Mouse (Mus musculus): Measurements from ENCODE around the gene Neu1.
"Not testable (repeated sequence)": the region's sequence is repeated elsewhere in the genome, so short reads cannot be mapped to it uniquely, and the experiment has no call there.

Gene Neu1

GRCm38 (mm10) chr17:34931061-34931734, at the start of gene Neu1:
TSS of gene Neu1 (plus strand) at chr17:34931253.
- peak; percentile 99 for DNase-seq

GRCm38 (mm10) chr17:34881683-34882310, 49.3 kb upstream of the Neu1 start, which contains the start of gene Gm20547:
TSS of gene Gm20547 (minus strand) at chr17:34882042.
- no peak for DNase-seq

- DNase-seq, result no peak
Observed at GRCm38 (mm10) chr17:34883332-34883731, 47.7 kb upstream of the Neu1 start.

GRCm38 (mm10) chr17:34884704-34885103, 46.3 kb upstream of the Neu1 start:
- DNase-seq, result no peak

- no peak for DNase-seq
Observed at GRCm38 (mm10) chr17:34885615-34886014, 45.4 kb upstream of the Neu1 start.

GRCm38 (mm10) chr17:34887942-34888341, 43.1 kb upstream of the Neu1 start:
- DNase-seq, result no peak

- DNase-seq, result no peak
Observed at GRCm38 (mm10) chr17:34890074-34890743, 40.8 kb upstream of the Neu1 start.

GRCm38 (mm10) chr17:34891377-34891776, 39.7 kb upstream of the Neu1 start:
- DNase-seq, result no peak

- peak; percentile 61 for DNase-seq
Observed at GRCm38 (mm10) chr17:34893072-34893824, 37.8 kb upstream of the Neu1 start.

- DNase-seq, result peak; percentile 94
Observed at GRCm38 (mm10) chr17:34894074-34894597, 36.9 kb upstream of the Neu1 start.

GRCm38 (mm10) chr17:34894801-34895530, 36.1 kb upstream of the Neu1 start:
- peak; percentile 82 for DNase-seq

- peak; percentile 67 for DNase-seq
Observed at GRCm38 (mm10) chr17:34895724-34896123, 35.3 kb upstream of the Neu1 start.

- peak; percentile 63 for DNase-seq
Observed at GRCm38 (mm10) chr17:34896366-34896765, 34.7 kb upstream of the Neu1 start.

GRCm38 (mm10) chr17:34897373-34898159, 33.5 kb upstream of the Neu1 start:
- DNase-seq, result peak; percentile 73

- peak; percentile 87 for DNase-seq
Observed at GRCm38 (mm10) chr17:34898160-34898586, 32.9 kb upstream of the Neu1 start, which contains the start of the genes C2 and Ehmt2. TSS of gene C2 (minus strand) at chr17:34898265. TSS of gene Ehmt2 (plus strand) at chr17:34898469.

- DNase-seq, result no peak
Observed at GRCm38 (mm10) chr17:34898706-34899052, 32.4 kb upstream of the Neu1 start.

- DNase-seq, result peak; percentile 78
Observed at GRCm38 (mm10) chr17:34899053-34899889, 31.8 kb upstream of the Neu1 start.

GRCm38 (mm10) chr17:34899890-34900243, 31.2 kb upstream of the Neu1 start:
- no peak for DNase-seq

- DNase-seq, result not testable (repeated sequence)
Observed at GRCm38 (mm10) chr17:34900826-34901225, 30.2 kb upstream of the Neu1 start.

GRCm38 (mm10) chr17:34901948-34902347, 29.1 kb upstream of the Neu1 start:
- not testable (repeated sequence) for DNase-seq
